Mouse (Mus musculus): ENCODE data around the gene Ckap4. TPM values are rescaled to one million over a fixed set of nuclear protein-coding genes. Genes with fewer than 3 reads are reported as not detected.

The Ckap4 gene
- polyA plus RNA-seq, 1 experiment from 2014 or later, result 68.0 TPM

DNA sequence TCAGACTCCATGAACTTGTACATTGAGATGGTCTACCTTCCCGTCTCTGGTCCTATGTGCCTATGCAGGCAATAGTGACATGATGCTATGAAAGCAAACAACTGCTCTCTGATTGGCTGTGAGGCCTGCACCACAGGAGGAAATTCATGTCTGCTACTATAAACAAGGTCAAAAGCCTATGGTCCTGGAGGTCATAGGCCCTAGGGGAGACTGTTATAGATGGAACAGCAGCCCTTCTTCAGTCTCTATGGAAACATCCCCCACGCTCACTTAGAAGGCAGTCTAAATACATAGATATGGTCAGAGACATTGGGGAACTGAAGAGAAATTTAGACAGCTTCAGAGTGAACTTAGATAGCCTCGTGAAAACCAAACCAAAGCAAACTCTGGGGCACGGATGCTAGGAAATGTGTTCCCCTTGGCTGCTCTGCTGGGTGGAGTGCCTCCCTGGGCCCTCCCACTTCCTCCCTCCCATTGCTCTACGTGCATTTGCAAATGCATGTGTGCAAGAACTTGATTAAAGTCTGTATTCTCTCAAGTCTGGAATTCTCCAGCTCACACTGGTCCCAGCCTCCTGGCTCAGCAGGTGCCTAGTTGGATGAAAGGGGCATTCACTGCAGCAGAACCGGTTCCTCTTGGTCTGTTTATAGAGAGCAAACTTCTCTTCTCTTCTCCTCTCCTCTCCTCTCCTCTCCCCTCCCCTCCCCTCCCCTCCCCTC is 20.6 kb upstream of the Ckap4 start:
- ATAC-seq (replicated peaks; ENCODE audit: low FRiP score) (no peak), DNase-seq (ENCODE audit: low spot score) (no peak)
- Histone ChIP-seq H3K4me1 (replicated peaks; ENCODE audit: control insufficient read depth, insufficient read depth, low read length) (no peaks in the 10 kb centered on the region), H3K9ac (ENCODE audit: low read length) (no peak overlapping the region), H3K4me2 (ENCODE audit: low read depth, low read length, severe bottlenecking) (no peak overlapping the region), H3K36me3 (ENCODE audit: control insufficient read depth, insufficient read depth, low read length) (no peaks in the 10 kb centered on the region), H3K9me3 (ENCODE audit: control insufficient read depth, low read length) (peaks cover 3% of the 10 kb centered on the region; the same call in 1 of the 2 replicates), H3K27me3 (ENCODE audit: control insufficient read depth, insufficient read depth, low read length) (no peaks in the 10 kb centered on the region), H3K27ac (ENCODE audit: low read depth, low read length) (no peak overlapping the region), H3K4me3 (ENCODE audit: low read depth, low read length) (no peak overlapping the region)
- WGBS, result 38% methylated on average over 6 of the region's 6 CpGs

DNA sequence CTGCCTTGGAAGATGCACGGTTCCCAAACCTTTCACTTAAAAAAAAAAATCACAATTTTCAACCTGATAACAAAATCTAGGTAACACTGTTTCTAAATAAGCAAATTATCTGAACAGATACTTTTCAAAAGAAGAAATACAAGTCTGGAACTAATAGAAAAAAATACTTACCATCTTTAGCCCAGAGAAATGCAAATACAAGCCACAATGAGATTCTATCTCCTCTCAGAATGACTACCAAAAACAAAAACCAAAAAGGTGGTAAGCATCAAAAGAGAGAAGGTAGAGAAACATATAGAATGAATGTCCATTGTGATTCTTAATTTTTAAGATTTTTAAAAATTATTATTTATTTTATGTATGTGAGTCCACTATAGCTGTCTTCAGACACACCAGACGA is 18.6 kb upstream of the Ckap4 start:
- no peak overlapping the region for H3K4me3 ChIP-seq (ENCODE audit: low read depth, low read length)
- 83% methylated on average over 2 of the region's 2 CpGs for WGBS
- ATAC-seq (replicated peaks; ENCODE audit: low FRiP score) (no peak), DNase-seq (ENCODE audit: low spot score) (no peak)
- no peak overlapping the region for H3K27ac ChIP-seq (ENCODE audit: low read depth, low read length)
- H3K9me3 ChIP-seq (ENCODE audit: control insufficient read depth, low read length), result no peaks in the 10 kb centered on the region
- no peaks in the 10 kb centered on the region for H3K4me1 ChIP-seq (replicated peaks; ENCODE audit: control insufficient read depth, insufficient read depth, low read length)
- no peak overlapping the region for H3K4me2 ChIP-seq (ENCODE audit: low read depth, low read length, severe bottlenecking)
- no peaks in the 10 kb centered on the region for H3K27me3 ChIP-seq (ENCODE audit: control insufficient read depth, insufficient read depth, low read length)
- no peaks in the 10 kb centered on the region for H3K36me3 ChIP-seq (ENCODE audit: control insufficient read depth, insufficient read depth, low read length)
- no peak overlapping the region for H3K9ac ChIP-seq (ENCODE audit: low read length)

DNA sequence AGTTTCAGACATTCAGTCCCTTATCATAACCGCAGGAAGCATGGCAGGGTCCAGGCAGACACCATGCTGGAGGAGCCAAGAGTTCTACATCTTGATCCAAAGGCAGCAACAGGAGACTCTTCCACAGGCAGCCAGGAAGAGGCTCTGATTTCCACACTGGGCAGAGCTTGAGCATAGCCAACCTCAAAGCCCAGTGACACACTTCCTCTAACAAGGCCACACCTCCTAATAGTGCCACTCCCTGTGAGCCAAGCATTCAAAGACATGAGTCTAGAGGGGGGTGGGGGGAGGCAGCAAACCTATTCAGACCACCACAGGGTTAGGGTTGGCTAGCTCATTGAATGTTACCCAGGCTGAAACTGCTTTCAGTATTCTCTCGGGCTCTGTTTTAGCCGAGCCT is 18.0 kb upstream of the Ckap4 start:
- 86% methylated on average over 3 of the region's 3 CpGs for WGBS
- ATAC-seq (replicated peaks; ENCODE audit: low FRiP score), result no peak
- no peaks in the 10 kb centered on the region for H3K4me1 ChIP-seq (replicated peaks; ENCODE audit: control insufficient read depth, insufficient read depth, low read length)
- no peaks in the 10 kb centered on the region for H3K27me3 ChIP-seq (ENCODE audit: control insufficient read depth, insufficient read depth, low read length)
- H3K4me2 ChIP-seq (ENCODE audit: low read depth, low read length, severe bottlenecking), result no peak overlapping the region
- no peak overlapping the region for H3K4me3 ChIP-seq (ENCODE audit: low read depth, low read length)
- no peaks in the 10 kb centered on the region for H3K36me3 ChIP-seq (ENCODE audit: control insufficient read depth, insufficient read depth, low read length)
- no peak for DNase-seq (ENCODE audit: low spot score)
- H3K27ac ChIP-seq (ENCODE audit: low read depth, low read length), result no peak overlapping the region
- H3K9me3 ChIP-seq (ENCODE audit: control insufficient read depth, low read length), result no peaks in the 10 kb centered on the region
- H3K9ac ChIP-seq (ENCODE audit: low read length), result no peak overlapping the region

DNA sequence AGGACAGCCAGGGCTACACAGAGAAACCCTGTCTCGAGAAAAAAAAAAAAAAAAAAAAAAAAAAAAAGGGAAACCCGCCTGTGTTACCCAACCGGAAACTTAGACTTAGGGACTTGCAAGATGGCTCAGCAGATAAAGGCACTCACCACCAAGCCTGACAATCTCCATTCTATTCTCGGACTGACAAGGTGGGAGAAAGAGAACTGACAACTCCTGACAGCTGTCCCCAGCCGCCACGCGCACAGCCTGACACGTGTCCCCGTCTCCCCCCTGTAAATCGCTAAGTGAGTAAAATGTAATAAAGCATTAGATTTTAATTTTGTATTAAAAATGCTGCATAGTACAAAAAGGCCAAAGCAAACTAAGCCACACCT is 16.0 kb upstream of the Ckap4 start:
- H3K4me2 ChIP-seq (ENCODE audit: low read depth, low read length, severe bottlenecking), result no peak overlapping the region
- 88% methylated on average over 10 of the region's 10 CpGs for WGBS
- no peak overlapping the region for H3K4me3 ChIP-seq (ENCODE audit: low read depth, low read length)
- no peak overlapping the region for H3K27ac ChIP-seq (ENCODE audit: low read depth, low read length)
- no peaks in the 10 kb centered on the region for H3K4me1 ChIP-seq (replicated peaks; ENCODE audit: control insufficient read depth, insufficient read depth, low read length)
- no peaks in the 10 kb centered on the region for H3K9me3 ChIP-seq (ENCODE audit: control insufficient read depth, low read length)
- H3K9ac ChIP-seq (ENCODE audit: low read length), result no peak overlapping the region
- ATAC-seq (replicated peaks; ENCODE audit: low FRiP score) (no peak), DNase-seq (ENCODE audit: low spot score) (no peak)
- H3K36me3 ChIP-seq (ENCODE audit: control insufficient read depth, insufficient read depth, low read length), result no peaks in the 10 kb centered on the region
- no peaks in the 10 kb centered on the region for H3K27me3 ChIP-seq (ENCODE audit: control insufficient read depth, insufficient read depth, low read length)

DNA sequence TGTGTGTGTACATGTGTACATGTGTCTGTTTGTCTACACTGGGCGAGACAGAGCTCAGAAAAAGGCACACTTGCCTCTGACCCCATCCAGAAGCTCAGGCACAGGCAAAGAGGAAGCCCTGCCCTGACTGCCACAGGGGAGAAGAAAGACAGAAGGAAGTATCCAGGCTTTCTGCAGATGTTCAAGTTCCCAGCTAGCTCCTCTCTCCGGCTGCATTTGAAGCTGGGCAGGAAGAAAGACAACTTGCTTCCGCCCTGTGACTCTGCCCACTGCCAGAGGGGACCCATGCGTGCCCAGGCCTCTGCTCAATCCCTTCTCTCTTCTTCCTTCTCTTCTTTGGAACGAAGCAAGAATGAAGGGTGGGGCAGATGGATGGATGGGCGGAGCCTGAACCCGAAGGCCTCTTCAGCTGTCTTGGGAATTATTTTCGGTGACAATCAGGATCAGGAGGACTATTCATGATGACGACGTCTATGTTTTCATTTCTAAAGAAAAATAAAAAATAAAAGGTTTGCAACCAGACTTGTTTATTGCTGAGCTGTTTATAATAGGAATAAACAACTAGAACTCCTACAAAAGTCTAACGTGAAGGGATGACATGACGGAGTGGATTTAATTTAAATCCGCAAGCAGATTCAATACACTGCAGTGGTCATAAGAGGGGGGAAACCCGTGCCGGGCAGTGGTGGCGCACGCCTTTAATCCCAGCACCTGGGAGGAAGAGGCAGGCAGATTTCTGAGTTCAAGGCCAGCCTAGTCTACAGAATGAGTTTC is 15.5 kb upstream of the Ckap4 start:
- Histone ChIP-seq H3K27me3 (ENCODE audit: control insufficient read depth, insufficient read depth, low read length) (no peaks in the 10 kb centered on the region), H3K9ac (ENCODE audit: low read length) (no peak overlapping the region), H3K27ac (ENCODE audit: low read depth, low read length) (no peak overlapping the region), H3K4me1 (replicated peaks; ENCODE audit: control insufficient read depth, insufficient read depth, low read length) (no peaks in the 10 kb centered on the region), H3K4me3 (ENCODE audit: low read depth, low read length) (no peak overlapping the region), H3K4me2 (ENCODE audit: low read depth, low read length, severe bottlenecking) (no peak overlapping the region), H3K36me3 (ENCODE audit: control insufficient read depth, insufficient read depth, low read length) (no peaks in the 10 kb centered on the region), H3K9me3 (ENCODE audit: control insufficient read depth, low read length) (no peaks in the 10 kb centered on the region)
- WGBS, result 83% methylated on average over 17 of the region's 17 CpGs
- no peak for ATAC-seq (replicated peaks; ENCODE audit: low FRiP score)
- DNase-seq (ENCODE audit: low spot score), result no peak

DNA sequence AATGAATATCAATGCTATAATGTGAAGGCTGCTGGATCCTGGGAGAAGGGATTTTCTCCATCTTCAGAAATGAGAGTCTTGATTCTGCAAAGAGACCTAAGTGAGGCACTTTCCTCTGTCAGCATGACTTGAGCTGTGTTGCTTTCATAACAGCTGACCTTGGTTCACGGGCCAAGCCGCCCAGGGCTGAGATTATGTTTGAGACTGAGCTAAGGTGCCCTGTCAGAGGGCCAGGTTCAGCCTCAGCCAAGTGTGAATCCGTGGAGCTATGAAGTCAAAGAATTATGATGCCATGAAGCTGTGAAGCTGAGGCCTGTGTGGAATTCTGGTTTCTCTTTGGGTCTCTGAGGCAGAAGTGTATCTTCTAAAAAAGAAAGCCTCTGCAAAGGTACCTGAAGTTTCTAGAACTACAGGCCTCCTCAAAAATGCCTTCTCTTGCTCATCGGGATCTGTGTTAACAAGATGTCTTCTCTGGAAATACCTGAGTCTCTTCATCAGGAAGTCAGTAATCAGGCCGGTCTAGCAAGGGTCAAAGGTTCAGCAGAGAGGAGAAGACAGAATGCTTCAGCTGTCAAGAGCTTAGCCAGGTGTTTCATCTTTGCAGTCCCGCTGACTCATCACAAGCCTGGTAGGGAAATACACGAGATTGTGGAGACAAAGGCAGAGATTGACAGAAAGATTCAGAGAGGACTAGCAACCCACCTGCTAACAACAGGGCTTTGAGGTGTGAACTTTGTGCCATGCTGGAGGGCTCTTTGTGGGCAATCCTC is 11.2 kb upstream of the Ckap4 start:
- Histone ChIP-seq H3K9ac (ENCODE audit: low read length) (no peak overlapping the region), H3K36me3 (ENCODE audit: control insufficient read depth, insufficient read depth, low read length) (no peaks in the 10 kb centered on the region), H3K9me3 (ENCODE audit: control insufficient read depth, low read length) (no peaks in the 10 kb centered on the region), H3K27me3 (ENCODE audit: control insufficient read depth, insufficient read depth, low read length) (no peaks in the 10 kb centered on the region), H3K27ac (ENCODE audit: low read depth, low read length) (no peak overlapping the region), H3K4me2 (ENCODE audit: low read depth, low read length, severe bottlenecking) (no peak overlapping the region), H3K4me3 (ENCODE audit: low read depth, low read length) (no peak overlapping the region), H3K4me1 (replicated peaks; ENCODE audit: control insufficient read depth, insufficient read depth, low read length) (no peaks in the 10 kb centered on the region)
- WGBS, result 73% methylated on average over 7 of the region's 7 CpGs
- DNase-seq (ENCODE audit: low spot score), result no peak
- no peak for ATAC-seq (replicated peaks; ENCODE audit: low FRiP score)

DNA sequence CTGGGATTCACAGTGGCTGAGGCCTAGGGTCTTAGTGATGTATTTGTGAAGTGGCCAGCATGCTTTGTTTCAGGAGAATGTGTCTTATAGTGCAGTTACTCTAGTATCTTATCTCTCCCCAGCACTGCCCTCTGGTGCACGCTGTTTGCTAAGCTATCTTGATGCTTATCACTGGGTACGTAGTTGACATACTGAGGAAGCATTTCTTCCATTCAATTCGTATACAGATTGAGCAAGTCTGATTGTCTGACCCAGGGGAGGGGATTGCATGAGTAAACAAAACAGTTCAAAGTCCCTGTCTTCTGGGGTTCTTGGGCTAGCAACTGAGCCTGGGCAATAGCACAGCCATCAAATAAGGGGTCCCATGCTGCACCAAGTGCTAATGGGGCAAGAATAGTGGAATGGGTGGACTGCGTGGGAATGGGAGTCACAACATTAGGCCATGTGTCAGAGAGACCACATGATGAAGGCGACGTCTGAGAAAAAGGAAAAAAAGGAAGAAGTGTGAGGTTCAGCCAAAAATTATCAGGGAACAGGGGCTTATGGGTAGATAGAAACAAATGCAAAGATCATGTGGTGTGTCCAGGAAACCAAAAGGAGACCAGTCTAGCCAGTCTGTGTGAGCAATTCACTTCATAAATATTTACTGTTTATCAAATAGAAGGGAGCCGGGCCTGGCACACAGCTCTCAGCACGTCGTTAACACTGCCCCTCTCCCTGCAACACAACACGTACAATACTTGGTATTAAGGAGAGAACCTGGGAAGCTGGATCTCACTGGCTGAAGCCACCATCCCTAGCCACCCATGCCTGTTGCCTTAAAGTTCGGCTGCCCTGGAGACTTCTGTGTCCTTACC is 9.2 kb upstream of the Ckap4 start:
- no peak for ATAC-seq (replicated peaks; ENCODE audit: low FRiP score)

DNA sequence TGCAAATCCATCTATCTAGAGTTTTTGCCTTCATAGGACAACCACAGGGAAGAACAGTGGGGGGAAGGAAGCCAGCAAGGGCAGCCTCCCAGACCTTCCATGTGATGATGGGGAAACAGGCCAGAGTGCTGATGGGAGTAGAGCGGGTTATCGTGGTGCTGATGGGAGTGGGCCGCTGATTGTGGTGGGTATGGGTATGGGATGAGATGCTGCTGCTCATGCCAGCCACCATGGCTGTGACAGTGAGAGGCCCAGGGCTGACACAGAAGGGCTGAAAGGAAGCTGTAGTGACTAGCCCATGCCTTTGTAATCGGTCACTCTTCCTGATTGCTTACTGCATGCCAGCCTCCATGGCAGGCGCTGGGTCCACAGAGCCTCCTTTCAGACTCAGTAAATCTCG is 5.8 kb upstream of the Ckap4 start:
- no peak overlapping the region for H3K4me3 ChIP-seq (ENCODE audit: low read depth, low read length)
- H3K4me1 ChIP-seq (replicated peaks; ENCODE audit: control insufficient read depth, insufficient read depth, low read length), result no peaks in the 10 kb centered on the region
- H3K9me3 ChIP-seq (ENCODE audit: control insufficient read depth, low read length), result no peaks in the 10 kb centered on the region
- 94% methylated on average over 6 of the region's 6 CpGs for WGBS
- H3K4me2 ChIP-seq (ENCODE audit: low read depth, low read length, severe bottlenecking), result no peak overlapping the region
- H3K27ac ChIP-seq (ENCODE audit: low read depth, low read length), result no peak overlapping the region
- no peak overlapping the region for H3K9ac ChIP-seq (ENCODE audit: low read length)
- H3K36me3 ChIP-seq (ENCODE audit: control insufficient read depth, insufficient read depth, low read length), result no peaks in the 10 kb centered on the region
- no peaks in the 10 kb centered on the region for H3K27me3 ChIP-seq (ENCODE audit: control insufficient read depth, insufficient read depth, low read length)
- DNase-seq (ENCODE audit: low spot score), result peak; percentile 18
- ATAC-seq (replicated peaks; ENCODE audit: low FRiP score), result no peak

More for the DNA sequence above, 9.2 kb upstream of the Ckap4 start:
- no peaks in the 10 kb centered on the region for H3K27me3 ChIP-seq (ENCODE audit: control insufficient read depth, insufficient read depth, low read length)
- H3K27ac ChIP-seq (ENCODE audit: low read depth, low read length), result no peak overlapping the region
- no peak overlapping the region for H3K4me3 ChIP-seq (ENCODE audit: low read depth, low read length)
- no peaks in the 10 kb centered on the region for H3K9me3 ChIP-seq (ENCODE audit: control insufficient read depth, low read length)
- no peaks in the 10 kb centered on the region for H3K4me1 ChIP-seq (replicated peaks; ENCODE audit: control insufficient read depth, insufficient read depth, low read length)
- no peak overlapping the region for H3K9ac ChIP-seq (ENCODE audit: low read length)
- no peaks in the 10 kb centered on the region for H3K36me3 ChIP-seq (ENCODE audit: control insufficient read depth, insufficient read depth, low read length)
- 76% methylated on average over 11 of the region's 11 CpGs for WGBS
- no peak overlapping the region for H3K4me2 ChIP-seq (ENCODE audit: low read depth, low read length, severe bottlenecking)
- DNase-seq (ENCODE audit: low spot score), result peak; percentile 33
